Mouse (Mus musculus) left cerebral cortex, adult 2 months (tissue): ENCODE data around the gene Fam114a1. TPM values are rescaled to one million over a fixed set of nuclear protein-coding genes. Genes with fewer than 3 reads are reported as not detected.

Source experiments
- DNase-seq, 2 experiments: peaks; one replicate each; pipeline ENCODE4 v3.0.0; 2021 to 2022; ENCODE audit warnings: low spot score in 2 of 2, mixed read lengths in 1 of 2; ENCODE audit errors: extremely low spot score in 1 of 2
- H3K27ac ChIP-seq: fragments of 200-600 bp; 2 replicates; pipeline ENCODE4 v1.8.1; 2022
- H3K4me3 ChIP-seq: fragments of 200-600 bp; 2 replicates; pipeline ENCODE4 v1.8.1; 2022
- CTCF ChIP-seq: fragments of 200-600 bp; IDR thresholded peaks from 2 replicates; pipeline ENCODE4 v1.8.1; 2022; ENCODE audit warnings: antibody characterized with exemption, mild to moderate bottlenecking, moderate library complexity
- intact Hi-C: fragments of 180-260 bp; cut with DNase I; formaldehyde crosslinking; loops from one replicate; pipeline ENCODE4 v1.15.1; 2025
- total RNA-seq, 2 experiments: library from RNA; stranded (reverse); gene quantifications; 2 replicates each; pipeline ENCODE4 v1.2.3; 2021

The Fam114a1 gene
- total RNA-seq, 2 experiments from 2014 or later: 3.7 to 4.1 TPM

DNA sequence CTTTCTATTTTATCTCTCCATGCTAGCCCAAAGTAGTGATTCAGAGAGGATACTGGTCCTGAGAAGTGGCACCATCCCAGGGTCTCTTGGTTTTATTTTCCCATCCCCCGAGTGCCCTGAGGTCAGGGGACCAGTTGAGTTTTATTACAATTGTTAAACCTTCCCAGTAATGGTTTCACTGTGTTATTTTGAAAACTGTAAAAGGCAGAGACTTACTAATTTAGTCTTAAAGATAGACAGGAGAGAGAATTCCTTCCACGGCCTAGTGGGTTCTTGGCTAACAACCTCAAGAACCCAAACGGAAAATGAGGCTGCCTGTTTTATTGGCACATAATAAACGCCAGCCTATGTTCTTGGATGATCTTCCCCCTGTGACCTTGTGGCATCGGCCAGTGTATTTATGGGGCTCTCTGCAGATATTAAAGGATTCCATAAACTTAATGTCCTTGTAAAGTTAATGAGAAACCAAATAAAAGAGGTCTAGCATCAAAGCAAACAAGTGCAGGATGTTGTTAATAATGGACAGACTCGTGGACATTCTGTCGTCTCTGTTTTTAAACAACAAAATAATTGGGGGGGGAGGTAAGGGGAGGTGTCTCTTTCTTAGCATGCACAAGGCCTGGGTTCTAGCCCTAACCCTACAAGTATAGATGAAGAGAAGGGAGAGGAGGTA, 42.2 kb downstream of the Fam114a1 start:
- Histone ChIP-seq H3K4me3 (no peak overlapping the region), H3K27ac (no peak overlapping the region)
- TF ChIP-seq CTCF: no peak
- no peak for DNase-seq
- intact Hi-C loops: no loop called here

DNA sequence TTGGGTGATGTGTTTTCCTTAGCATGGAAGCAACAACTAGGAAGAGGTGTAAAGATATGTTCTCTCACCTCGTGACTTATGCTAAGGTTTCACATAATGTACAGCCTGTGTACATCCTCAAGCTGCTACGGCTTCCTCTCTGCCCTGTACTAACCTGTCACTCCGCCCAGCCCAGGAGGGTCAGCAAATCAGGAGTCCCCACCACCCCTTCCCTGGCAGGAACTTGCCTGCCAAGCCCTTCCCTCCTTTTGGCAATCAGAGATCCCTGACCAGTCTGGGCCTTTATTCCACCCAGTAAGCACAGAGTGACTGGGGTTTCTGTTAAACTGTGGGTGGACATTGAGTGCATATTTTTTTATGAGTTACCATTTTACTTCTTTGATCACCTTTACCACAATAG, 45.6 kb downstream of the Fam114a1 start:
- no peak for TF ChIP-seq CTCF
- Histone ChIP-seq H3K4me3 (no peak overlapping the region), H3K27ac (no peak overlapping the region)
- intact Hi-C loops: no loop called here
- no peak for DNase-seq

DNA sequence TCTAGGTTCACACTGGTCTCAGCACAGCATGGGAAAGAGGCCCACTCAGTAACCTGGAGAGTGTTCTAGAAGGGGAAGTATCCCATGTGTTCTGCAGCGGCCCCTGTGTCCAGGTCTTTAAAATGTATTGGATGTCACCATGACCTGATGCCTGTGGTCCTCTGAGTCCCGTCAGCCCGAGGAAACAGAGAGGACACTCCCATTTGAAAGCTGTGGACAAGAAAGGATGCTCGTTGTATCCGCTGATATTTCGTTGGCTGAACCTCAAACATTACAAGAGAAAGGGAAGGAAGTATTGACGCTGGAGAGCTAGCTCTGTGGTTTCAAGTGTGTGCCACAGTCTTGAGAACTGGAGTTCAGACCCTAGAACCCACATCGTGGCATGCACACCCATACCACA, 49.2 kb downstream of the Fam114a1 start:
- DNase-seq: no peak
- TF ChIP-seq CTCF: no peak
- intact Hi-C loops: no loop called here
- no peak overlapping the region for H3K4me3 ChIP-seq
- no peak overlapping the region for H3K27ac ChIP-seq

GRCm38 (mm10) chr5:65019823-65020222, 50.0 kb downstream of the Fam114a1 start:
- intact Hi-C loops: no loop called here
- TF ChIP-seq CTCF: peak; percentile 31
- Histone ChIP-seq H3K4me3 (no peak overlapping the region), H3K27ac (no peak overlapping the region)
- DNase-seq: no peak

GRCm38 (mm10) chr5:65022006-65022405, 52.1 kb downstream of the Fam114a1 start:
- Histone ChIP-seq H3K4me3 (no peak overlapping the region), H3K27ac (peak overlapping the region; percentile 59)
- DNase-seq: peak; percentile 23 to 25
- TF ChIP-seq CTCF: no peak
- intact Hi-C loops: no loop called here

GRCm38 (mm10) chr5:65024641-65025040, 54.8 kb downstream of the Fam114a1 start:
- no peak overlapping the region for H3K27ac ChIP-seq
- intact Hi-C loops: no loop called here
- no peak for TF ChIP-seq CTCF
- H3K4me3 ChIP-seq: no peak overlapping the region
- no peak for DNase-seq

GRCm38 (mm10) chr5:65025916-65026315, 56.0 kb downstream of the Fam114a1 start:
- DNase-seq: no peak
- Histone ChIP-seq H3K27ac (no peak overlapping the region), H3K4me3 (no peak overlapping the region)
- intact Hi-C loops: no loop called here
- TF ChIP-seq CTCF: no peak

DNA sequence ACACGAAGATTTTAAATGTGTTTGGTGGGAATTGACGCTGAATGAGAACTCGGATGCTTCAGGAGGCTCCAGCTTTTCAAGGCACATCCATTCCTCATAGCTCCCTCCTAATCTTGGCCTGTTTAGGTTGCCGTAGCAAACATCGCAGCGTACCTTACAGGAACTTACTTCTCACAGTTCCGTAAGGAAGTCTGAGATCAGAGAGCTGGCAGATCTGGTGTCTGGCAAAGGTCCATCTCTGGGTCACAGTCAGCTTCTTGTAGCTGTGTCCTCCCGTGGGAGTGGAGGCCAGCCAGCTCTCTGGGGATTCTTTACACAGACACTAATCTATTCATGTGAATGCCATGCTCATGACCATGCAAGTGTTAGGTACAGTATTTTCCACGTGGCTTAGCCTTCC, 56.9 kb downstream of the Fam114a1 start:
- intact Hi-C loops: no loop called here
- H3K4me3 ChIP-seq: no peak overlapping the region
- no peak for TF ChIP-seq CTCF
- no peak overlapping the region for H3K27ac ChIP-seq
- DNase-seq: peak in 1 of 2 experiments; percentile 19

- TF ChIP-seq CTCF: no peak
- no peak overlapping the region for H3K4me3 ChIP-seq
- no peak overlapping the region for H3K27ac ChIP-seq
- intact Hi-C loops: no loop called here
- no peak for DNase-seq
Observed at GRCm38 (mm10) chr5:65028019-65028418, 58.1 kb downstream of the Fam114a1 start.

- Histone ChIP-seq H3K27ac (no peak overlapping the region), H3K4me3 (no peak overlapping the region)
- no peak for TF ChIP-seq CTCF
- peak in 1 of 2 experiments; percentile 18 for DNase-seq
- intact Hi-C loops: no loop called here
Observed at GRCm38 (mm10) chr5:65036597-65036996, 66.7 kb downstream of the Fam114a1 start.

- Histone ChIP-seq H3K27ac (no peak overlapping the region), H3K4me3 (no peak overlapping the region)
- no peak for DNase-seq
- TF ChIP-seq CTCF: no peak
- intact Hi-C loops: no loop called here
Observed at GRCm38 (mm10) chr5:65038305-65038704, 68.4 kb downstream of the Fam114a1 start.

DNA sequence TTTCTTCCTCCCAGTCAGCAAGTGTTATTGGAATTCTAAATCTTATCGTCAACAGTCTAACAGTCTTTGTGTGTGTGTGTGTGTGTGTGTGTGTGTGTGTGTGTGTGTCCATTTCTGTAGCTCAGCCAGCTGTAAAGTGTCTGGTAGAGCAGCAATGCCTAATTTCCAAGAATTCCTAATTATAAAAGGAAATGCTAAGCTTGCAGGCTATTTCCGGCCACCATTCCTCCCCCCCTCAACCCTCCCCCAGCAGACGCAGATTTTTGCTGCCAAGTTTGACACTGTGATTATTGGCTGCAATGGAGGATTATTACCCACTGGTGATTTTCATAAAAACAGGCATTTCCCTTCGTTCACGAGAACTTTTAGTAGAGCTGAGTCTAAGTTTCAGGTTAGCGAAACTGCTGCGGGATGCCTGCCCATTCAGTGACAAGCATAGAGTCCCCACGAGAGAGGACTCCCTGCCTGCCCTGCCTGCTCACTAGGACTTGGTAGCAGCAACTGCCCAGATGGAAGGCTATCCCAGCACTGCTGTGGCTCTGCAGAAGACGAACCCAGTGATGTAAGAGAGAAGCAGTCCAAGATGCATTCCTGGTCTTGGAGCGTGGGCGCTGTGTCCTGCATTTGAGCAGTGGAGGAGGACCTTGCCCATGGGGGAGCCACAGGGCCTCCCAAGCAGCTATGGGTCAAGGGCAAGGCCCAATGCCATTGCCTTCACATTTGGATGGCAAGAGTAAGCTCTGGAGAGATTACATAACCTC, 69.1 kb downstream of the Fam114a1 start:
- intact Hi-C loops: no loop called here
- DNase-seq: no peak
- H3K27ac ChIP-seq: no peak overlapping the region

GRCm38 (mm10) chr5:65040463-65040862, 70.6 kb downstream of the Fam114a1 start:
- Histone ChIP-seq H3K4me3 (no peak overlapping the region), H3K27ac (no peak overlapping the region)
- intact Hi-C loops: no loop called here
- peak; percentile 41 for TF ChIP-seq CTCF
- no peak for DNase-seq

More for the DNA sequence above, 69.1 kb downstream of the Fam114a1 start:
- H3K4me3 ChIP-seq: no peak overlapping the region
- TF ChIP-seq CTCF: no peak
